Comparison of ENCODE assay signal across 8 mouse cellular contexts in genomic region chr9:62810543-62811515, GRCm38 (mm10). TPM values are rescaled to one million over a fixed set of nuclear protein-coding genes. Genes with fewer than 3 reads are reported as not detected.
A peak's percentile ranks its signal among the peaks of the same experiment; 100 is the strongest.
DNase-seq lines count a peak whose midpoint lies in the region; ATAC-seq and TF ChIP-seq lines count a peak whose summit lies in the region.

No protein-coding gene starts in this region.

- TF ChIP-seq POLR2A in lung, adult 2 months (IDR thresholded peaks at IDR 0.05; ENCODE audit: borderline replicate concordance, extremely low read depth, low read depth, low read length) = no peak

- WGBS in lung, adult 2 months = under 1% methylated on average over 58 of the region's 58 CpGs
- under 1% methylated on average over 55 of the region's 58 CpGs for WGBS in embryonic facial prominence, embryonic 15.5 days

- H3K4me3 ChIP-seq in lung, adult 2 months (replicated peaks; ENCODE audit: extremely low read depth, low read depth, low read length) = peak overlapping the region; percentile 90
- peak overlapping the region; percentile 100 for H3K4me3 ChIP-seq in embryonic facial prominence, embryonic 15.5 days (replicated peaks)

- DNase-seq in lung, adult 2 months = no peak
- DNase-seq in lung, postnatal 36 days = no peak
- DNase-seq in NIH3T3 (ENCODE audit: low read depth) = peak; percentile 66
- peak; percentile 76 for DNase-seq in induced T-regulatory cell, adult 2 months (ENCODE audit: low read depth)
- DNase-seq in spleen, postnatal 10 days (ENCODE audit: low spot score in 2 of 2) = peak; percentile 62 to 66
- DNase-seq in kidney, postnatal 25 days = no peak

- peak overlapping the region; percentile 93 for H3K9ac ChIP-seq in embryonic facial prominence, embryonic 15.5 days

- peak overlapping the region; percentile 98 for H3K27ac ChIP-seq in embryonic facial prominence, embryonic 15.5 days (replicated peaks)

- peaks cover 9% of the 10 kb centered on the region; the same call in 1 of the 2 replicates for H3K4me1 ChIP-seq in lung, adult 2 months (ENCODE audit: control insufficient read depth, insufficient read depth, low read length)
- H3K4me1 ChIP-seq in embryonic facial prominence, embryonic 15.5 days = peaks cover 25% of the 10 kb centered on the region

- ATAC-seq in embryonic facial prominence, embryonic 15.5 days (ENCODE audit: insufficient number of reproducible peaks, low FRiP score, low TSS enrichment, low read depth) = peak; percentile 70
- peak; percentile 60 for ATAC-seq in megakaryocyte progenitor cell, adult 5-6 weeks (replicated peaks; ENCODE audit: poor library complexity)

- H3K9me3 ChIP-seq in embryonic facial prominence, embryonic 15.5 days (replicated peaks) = no peaks in the 10 kb centered on the region

- TF ChIP-seq CTCF in lung, adult 2 months (IDR thresholded peaks at IDR 0.05; ENCODE audit: insufficient read depth, low read length) = no peak

- H3K27me3 ChIP-seq in embryonic facial prominence, embryonic 15.5 days = no peaks in the 10 kb centered on the region

- no peaks in the 10 kb centered on the region for H3K36me3 ChIP-seq in embryonic facial prominence, embryonic 15.5 days

- H3K4me2 ChIP-seq in embryonic facial prominence, embryonic 15.5 days (replicated peaks) = peak overlapping the region; percentile 86

RNA-seq across cellular contexts. Expression of gene Fem1b, which starts 0.9 kb away (rescaled TPM):
- polyA plus RNA-seq in lung, adult 2 months (2012; rRNA removed) = 12.1 and 13.9 TPM in 2 replicates
- polyA plus RNA-seq in embryonic facial prominence, embryonic 15.5 days (2015; fragmentation: Nextera tagmentation; extraction: Ambion mirVana) = 17.7 and 18.1 TPM in 2 replicates
- 28.2 and 31.4 TPM in 2 replicates for total RNA-seq in megakaryocyte progenitor cell, adult 5-6 weeks (2015)
- total RNA-seq in megakaryocyte progenitor cell, adult 5-6 weeks (2017) = 46.9 and 54.6 TPM in 2 replicates

RNA-seq across cellular contexts. Expression of gene Cln6, which starts 27.8 kb away (rescaled TPM):
- polyA plus RNA-seq in lung, adult 2 months (2012; rRNA removed) = 58.1 and 60.8 TPM in 2 replicates
- polyA plus RNA-seq in embryonic facial prominence, embryonic 15.5 days (2015; fragmentation: Nextera tagmentation; extraction: Ambion mirVana) = 25.1 and 27.1 TPM in 2 replicates
- total RNA-seq in megakaryocyte progenitor cell, adult 5-6 weeks (2015) = 53.0 and 53.5 TPM in 2 replicates
- total RNA-seq in megakaryocyte progenitor cell, adult 5-6 weeks (2017) = 22.3 and 25.5 TPM in 2 replicates

RNA-seq across cellular contexts. Expression of gene Calml4, which starts 47.1 kb away (rescaled TPM):
- polyA plus RNA-seq in lung, adult 2 months (2012; rRNA removed) = 7.1 and 11.6 TPM in 2 replicates
- polyA plus RNA-seq in embryonic facial prominence, embryonic 15.5 days (2015; fragmentation: Nextera tagmentation; extraction: Ambion mirVana) = 13.3 and 16.6 TPM in 2 replicates
- 1.4 and 2.1 TPM in 2 replicates for total RNA-seq in megakaryocyte progenitor cell, adult 5-6 weeks (2015)
- total RNA-seq in megakaryocyte progenitor cell, adult 5-6 weeks (2017) = 1.6 and 2.8 TPM in 2 replicates

Comparison
In these comparisons a context has a peak if more than half of its experiments do, and no peak if none do; other contexts are left out.
1. DNase-seq: peak in NIH3T3 (single experiment), induced T-regulatory cell, adult 2 months (single experiment) and spleen, postnatal 10 days (2 of 2); none in lung, adult 2 months (single experiment), lung, postnatal 36 days (single experiment) and kidney, postnatal 25 days (0 of 2).